Mouse (Mus musculus) forebrain, embryonic 14.5 days (tissue): ENCODE data around the gene Epha3. TPM values are rescaled to one million over a fixed set of nuclear protein-coding genes. Genes with fewer than 3 reads are reported as not detected.
A peak's percentile ranks its signal among the peaks of the same experiment; 100 is the strongest.

Experiments used
- ATAC-seq: fragments of 200-750 bp; cut with Nextera tagmentation; 2 replicates; pipeline ENCODE4 v1.8.0; 2017; ENCODE audit warnings: mild to moderate bottlenecking, moderate library complexity
- DNase-seq: peaks from one replicate; pipeline ENCODE4 v3.0.0-alpha.2; 2015; ENCODE audit warnings: low spot score
- H3K27ac ChIP-seq: fragments of 300-500 bp; sonication (generic); 2 replicates; pipeline ENCODE4 v1.5.1; 2014; ENCODE audit warnings: low read depth, mild to moderate bottlenecking, control low read depth, low read length, moderate library complexity
- H3K27me3 ChIP-seq: fragments of 300-500 bp; sonication (generic); replicated peaks from 2 replicates; pipeline ENCODE4 v1.6.1; 2014; ENCODE audit warnings: low read length, control low read depth, mixed read lengths; ENCODE audit not compliant: control insufficient read depth, insufficient read depth
- H3K36me3 ChIP-seq: fragments of 300-500 bp; sonication (generic); 2 replicates; pipeline ENCODE4 v1.6.1; 2014; ENCODE audit warnings: low read length, control low read depth; ENCODE audit not compliant: control insufficient read depth, insufficient read depth
- H3K4me1 ChIP-seq: fragments of 300-500 bp; sonication (generic); 2 replicates; pipeline ENCODE4 v1.6.1; 2014; ENCODE audit warnings: antibody characterized with exemption, low read length, control low read depth; ENCODE audit not compliant: control insufficient read depth, insufficient read depth
- H3K4me2 ChIP-seq: fragments of 300-500 bp; sonication (generic); 2 replicates; pipeline ENCODE4 v1.6.1; 2014; ENCODE audit warnings: mild to moderate bottlenecking, control low read depth, low read length
- H3K4me3 ChIP-seq: fragments of 300-500 bp; sonication (generic); 2 replicates; pipeline ENCODE4 v1.5.1; 2014; ENCODE audit warnings: low read depth, low read length, control low read depth
- H3K9ac ChIP-seq: fragments of 300-500 bp; sonication (generic); 2 replicates; pipeline ENCODE4 v1.6.1; 2014; ENCODE audit warnings: mild to moderate bottlenecking, low read length, control low read depth, moderate library complexity
- H3K9me3 ChIP-seq: fragments of 300-500 bp; sonication (generic); replicated peaks from 2 replicates; pipeline ENCODE4 v1.6.1; 2016; ENCODE audit warnings: low read length, control low read depth, mixed read lengths; ENCODE audit not compliant: control insufficient read depth
- WGBS: fragments of 180-500 bp; shearing (Covaris S2); extraction: QIAGEN DNeasy Blood & Tissue Kit; methylation state at CpG from one replicate; pipeline ENCODE4 v1.1.7; 2014; 5-methylcytosine and 5-hydroxymethylcytosine counted together
- polyA plus RNA-seq: library from polyadenylated mRNA; unstranded; fragments of >200 nt; fragmentation: Nextera tagmentation; extraction: Ambion mirVana; gene quantifications from 2 replicates; pipeline ENCODE4 v1.2.1, GENCODE M21; 2014

The Epha3 gene
- 68.7 and 73.0 TPM in 2 replicates for polyA plus RNA-seq

DNA sequence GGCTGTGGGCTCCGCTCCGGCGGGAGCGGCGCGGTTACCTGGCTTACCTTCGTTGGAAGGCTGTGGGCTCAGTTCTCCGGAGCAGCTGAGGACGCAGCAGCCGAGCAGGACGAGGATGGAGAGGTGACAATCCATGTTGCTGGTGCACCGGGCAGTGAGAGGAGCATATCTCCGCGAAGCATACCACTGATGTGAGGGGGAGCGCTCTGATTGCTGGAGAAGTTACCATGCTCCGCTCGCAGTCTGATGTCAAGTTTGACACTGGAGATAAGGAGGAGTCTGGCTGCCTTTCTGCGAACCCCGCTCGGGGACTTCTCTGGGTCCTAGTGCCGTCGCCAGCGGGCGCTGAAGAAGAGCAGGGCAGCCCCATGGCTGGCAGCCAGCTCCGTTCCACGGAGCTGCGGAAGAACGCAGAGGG is at the start of gene Epha3:
Gene Epha3, minus strand, starts transcription at position 263 of the 418 bp plus-strand sequence.
- peak within 1 kb of the TSS; percentile 66 for H3K9ac ChIP-seq
- no peaks in the 10 kb centered on the region for H3K4me1 ChIP-seq
- peak within 1 kb of the TSS; percentile 64 for H3K4me3 ChIP-seq
- H3K36me3 ChIP-seq, result no peaks in the 10 kb centered on the region
- peak within 1 kb of the TSS; percentile 81 for H3K27ac ChIP-seq
- ATAC-seq (peak; percentile 88), DNase-seq (peak; percentile 96)
- H3K27me3 ChIP-seq, result no peaks in the 10 kb centered on the region
- H3K9me3 ChIP-seq, result no peaks in the 10 kb centered on the region
- H3K4me2 ChIP-seq, result peak within 1 kb of the TSS; percentile 54
- WGBS, result under 1% methylated on average over 28 of the region's 28 CpGs

DNA sequence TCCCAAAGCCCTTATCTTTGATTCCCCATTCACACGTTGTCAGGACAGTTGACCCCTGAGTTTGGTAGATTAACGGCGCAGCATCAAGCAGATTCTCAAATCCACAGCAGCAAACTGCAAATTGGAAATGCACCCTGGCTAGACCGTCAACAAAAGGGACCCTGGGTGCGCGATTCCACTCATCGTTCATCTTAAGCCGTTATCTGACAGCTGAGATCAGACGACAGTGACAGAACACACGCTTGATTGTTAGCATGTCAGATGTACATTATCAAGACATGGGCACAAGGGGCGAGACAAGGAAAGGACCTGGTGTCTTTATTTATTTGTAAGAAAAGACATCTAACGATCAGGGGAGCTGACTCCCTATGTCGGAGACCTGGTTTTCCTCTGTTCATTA is 39.5 kb upstream of the Epha3 start:
- peak overlapping the region; percentile 55; the same call in 1 of the 2 replicates for H3K9ac ChIP-seq
- H3K9me3 ChIP-seq, result no peaks in the 10 kb centered on the region
- ATAC-seq (peak; percentile 81), DNase-seq (peak; percentile 73)
- no peaks in the 10 kb centered on the region for H3K4me1 ChIP-seq
- H3K27me3 ChIP-seq, result no peaks in the 10 kb centered on the region
- peak overlapping the region; percentile 3; the same call in 1 of the 2 replicates for H3K4me3 ChIP-seq
- H3K27ac ChIP-seq, result peak overlapping the region; percentile 49
- H3K36me3 ChIP-seq, result no peaks in the 10 kb centered on the region
- WGBS, result 30% methylated on average over 13 of the region's 13 CpGs
- peak overlapping the region; percentile 37 for H3K4me2 ChIP-seq

DNA sequence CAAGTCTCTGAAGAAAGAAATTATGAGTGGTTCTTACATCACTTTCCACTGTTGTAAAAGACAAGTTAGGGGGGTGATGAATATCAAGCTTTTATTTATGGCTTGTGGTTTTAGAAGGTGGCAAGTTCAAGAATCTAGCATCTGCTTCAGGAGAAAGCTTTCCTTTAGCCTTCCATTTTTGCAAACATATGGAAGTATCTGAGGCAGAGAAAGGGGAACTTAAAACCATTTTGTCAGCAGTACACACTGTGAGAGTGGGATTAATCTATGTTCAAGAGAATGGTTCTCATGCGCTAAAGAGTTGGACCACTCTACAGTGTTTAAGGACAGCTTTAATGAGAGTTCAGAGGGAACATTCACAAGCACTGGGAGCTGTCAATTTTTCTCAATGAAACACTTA is 17.2 kb upstream of the Epha3 start:
- Histone ChIP-seq H3K4me1 (no peaks in the 10 kb centered on the region), H3K36me3 (no peaks in the 10 kb centered on the region), H3K27ac (no peak overlapping the region), H3K9ac (no peak overlapping the region), H3K4me3 (no peak overlapping the region), H3K27me3 (no peaks in the 10 kb centered on the region), H3K4me2 (no peak overlapping the region), H3K9me3 (no peaks in the 10 kb centered on the region)
- ATAC-seq (no peak), DNase-seq (no peak)
- 96% methylated on average over 1 of the region's 1 CpGs for WGBS

DNA sequence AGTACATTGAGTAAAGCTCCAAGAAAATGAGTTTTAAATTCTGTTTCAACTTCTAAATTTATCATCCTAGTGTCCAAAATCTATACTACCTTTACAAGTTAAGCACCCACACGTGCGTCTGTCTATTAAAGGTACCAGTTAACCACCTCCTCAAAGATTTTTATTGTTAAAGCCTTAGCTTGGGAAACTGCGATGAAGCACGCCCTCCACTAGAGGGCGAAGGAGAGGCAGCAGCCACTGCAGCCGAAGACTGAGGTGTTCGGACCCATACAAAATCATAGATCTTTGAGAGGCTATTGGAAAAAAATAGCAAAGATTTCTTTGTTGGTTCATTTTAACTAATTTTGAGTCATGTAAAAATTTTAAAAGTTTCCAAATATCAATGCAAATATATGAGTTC is 8.3 kb upstream of the Epha3 start:
- Histone ChIP-seq H3K4me2 (no peak overlapping the region), H3K9me3 (no peaks in the 10 kb centered on the region), H3K27me3 (no peaks in the 10 kb centered on the region), H3K27ac (no peak overlapping the region), H3K4me1 (no peaks in the 10 kb centered on the region), H3K9ac (no peak overlapping the region), H3K36me3 (no peaks in the 10 kb centered on the region), H3K4me3 (no peak overlapping the region)
- DNase-seq (peak; percentile 69), ATAC-seq (peak; percentile 48; the same call in 1 of the 2 replicates)
- WGBS, result 13% methylated on average over 7 of the region's 7 CpGs

DNA sequence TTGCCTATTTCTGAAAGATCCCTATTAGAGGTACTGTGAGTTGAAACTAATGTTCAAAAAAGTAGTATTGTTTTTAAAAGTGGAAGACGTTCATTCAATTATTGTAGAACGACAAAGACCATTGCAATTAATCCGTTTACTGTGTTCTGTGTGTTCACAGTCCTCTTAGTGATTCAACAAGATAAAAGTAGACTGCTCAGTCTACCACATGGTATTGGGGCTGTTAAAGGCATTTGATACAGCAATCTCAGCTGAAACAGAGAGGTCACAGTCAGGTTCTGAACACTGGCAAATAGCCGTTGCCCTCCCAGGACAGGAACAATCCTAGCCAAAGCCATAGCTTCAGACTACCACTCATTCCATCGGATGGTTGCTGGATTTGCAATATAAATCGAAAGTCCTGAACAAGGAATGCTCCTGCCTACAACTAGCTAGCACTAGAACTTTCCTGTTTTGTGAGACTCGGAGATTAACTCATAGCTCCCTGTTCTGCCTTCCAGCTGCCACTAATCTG is 545 bp upstream of the Epha3 start:
- Histone ChIP-seq H3K4me2 (peak overlapping the region; percentile 54), H3K36me3 (no peaks in the 10 kb centered on the region), H3K27ac (peak overlapping the region; percentile 81; the same call in 1 of the 2 replicates), H3K4me1 (no peaks in the 10 kb centered on the region), H3K4me3 (peak overlapping the region; percentile 64), H3K27me3 (no peaks in the 10 kb centered on the region), H3K9me3 (no peaks in the 10 kb centered on the region), H3K9ac (peak overlapping the region; percentile 66)
- WGBS, result 31% methylated on average over 7 of the region's 7 CpGs
- DNase-seq, result no peak
- peak; percentile 35 for ATAC-seq

DNA sequence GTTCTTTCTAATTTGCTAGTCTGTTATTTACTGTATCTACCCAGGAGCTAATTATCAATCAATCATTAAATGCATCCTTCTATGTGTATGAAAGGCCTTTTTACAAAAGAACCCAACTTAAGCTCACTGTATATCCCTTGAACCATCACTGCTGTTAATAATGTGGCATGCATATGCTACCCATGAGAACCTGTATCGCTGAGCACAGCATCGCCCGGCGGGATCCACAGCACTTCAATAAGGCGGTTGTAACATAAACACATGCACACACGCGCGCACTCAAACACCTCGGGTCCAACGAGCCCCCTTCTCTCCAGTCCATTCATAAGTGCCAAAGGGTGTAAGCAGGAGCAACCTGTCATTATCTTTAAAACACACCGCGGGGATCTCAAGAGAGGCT is 794 bp downstream of the Epha3 start:
- H3K4me1 ChIP-seq, result no peaks in the 10 kb centered on the region
- peak overlapping the region; percentile 66 for H3K9ac ChIP-seq
- H3K36me3 ChIP-seq, result no peaks in the 10 kb centered on the region
- ATAC-seq, result peak; percentile 64
- WGBS, result under 1% methylated on average over 12 of the region's 12 CpGs
- H3K9me3 ChIP-seq, result no peaks in the 10 kb centered on the region
- peak overlapping the region; percentile 54 for H3K4me2 ChIP-seq
- DNase-seq, result peak; percentile 81
- peak overlapping the region; percentile 64 for H3K4me3 ChIP-seq
- H3K27ac ChIP-seq, result peak overlapping the region; percentile 62; the same call in 1 of the 2 replicates
- no peaks in the 10 kb centered on the region for H3K27me3 ChIP-seq

DNA sequence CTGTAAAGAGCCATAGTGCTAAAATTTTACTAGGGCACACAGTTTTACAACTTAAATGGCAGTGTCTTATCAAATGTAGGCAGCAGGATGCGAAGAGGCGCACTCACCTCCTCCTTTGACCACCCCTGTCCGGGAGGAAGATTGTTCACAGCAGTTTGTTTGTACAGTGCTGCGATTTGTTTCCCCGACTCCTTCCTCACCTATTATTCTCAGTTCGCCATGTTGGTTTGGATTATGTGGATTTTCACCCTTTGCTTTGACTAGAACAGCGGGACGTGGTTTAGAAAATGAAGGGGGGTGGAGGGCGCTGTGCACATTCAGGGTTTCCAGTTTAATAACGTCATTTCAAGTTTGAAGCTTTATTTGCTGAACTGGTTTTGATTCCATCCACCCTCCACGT is 6.4 kb downstream of the Epha3 start:
- Histone ChIP-seq H3K36me3 (no peaks in the 10 kb centered on the region), H3K4me2 (peak overlapping the region; percentile 69), H3K9ac (peak overlapping the region; percentile 82), H3K9me3 (no peaks in the 10 kb centered on the region), H3K27ac (peak overlapping the region; percentile 90), H3K4me1 (peaks cover 9% of the 10 kb centered on the region), H3K27me3 (no peaks in the 10 kb centered on the region), H3K4me3 (peak overlapping the region; percentile 52)
- ATAC-seq (no peak; the same call in none of the 2 replicates), DNase-seq (peak; percentile 54)
- WGBS, result 0% methylated on average over 11 of the region's 11 CpGs

DNA sequence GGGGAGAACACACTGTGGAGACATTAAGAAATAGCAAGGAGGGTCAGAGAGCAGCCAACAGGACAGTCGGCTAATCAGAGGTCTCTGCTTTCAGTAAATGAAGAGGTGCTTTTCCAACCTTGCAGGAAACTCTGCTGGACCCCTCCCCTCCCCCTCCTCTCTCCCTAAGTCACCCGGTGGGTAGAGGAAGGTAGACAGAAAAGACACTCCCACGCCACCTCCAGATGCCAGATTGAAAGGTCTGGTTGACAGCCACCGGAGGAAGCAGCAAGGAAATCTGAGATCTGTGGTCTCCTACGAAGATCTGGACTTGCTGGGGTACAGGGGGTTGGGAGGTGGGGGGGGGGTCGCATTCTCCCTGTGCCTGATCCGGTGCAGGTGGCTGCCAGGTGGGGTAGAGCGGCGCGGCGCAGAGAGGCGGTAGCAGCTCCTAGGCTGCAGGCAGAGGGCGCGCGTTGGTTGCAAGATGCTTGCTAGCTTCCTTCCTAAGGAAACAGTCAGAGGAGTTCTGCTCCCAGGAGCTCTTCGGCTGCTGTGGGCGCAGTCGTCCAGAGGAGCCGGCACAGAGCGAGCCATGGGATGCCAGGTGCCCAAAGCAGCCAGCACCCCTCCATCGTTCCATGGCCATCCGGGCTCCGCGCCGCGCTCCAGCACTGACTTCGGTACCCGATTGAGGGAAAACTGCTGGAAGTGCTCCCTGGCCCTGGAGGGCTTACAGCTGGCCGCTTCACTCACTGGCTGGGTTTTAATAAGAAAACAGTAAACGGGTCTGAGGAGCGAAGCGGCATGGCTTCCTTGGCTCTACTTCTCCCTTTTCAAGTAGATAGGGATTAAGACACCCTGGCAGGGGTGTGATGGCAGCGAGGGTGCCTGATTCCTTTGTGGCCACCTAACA is 7.1 kb downstream of the Epha3 start:
- no peaks in the 10 kb centered on the region for H3K9me3 ChIP-seq
- no peaks in the 10 kb centered on the region for H3K36me3 ChIP-seq
- H3K4me3 ChIP-seq, result peak overlapping the region; percentile 52
- H3K4me1 ChIP-seq, result peaks cover 9% of the 10 kb centered on the region
- peak; percentile 92 for DNase-seq
- peak; percentile 95 for ATAC-seq
- WGBS, result 2% methylated on average over 33 of the region's 33 CpGs
- peak overlapping the region; percentile 90 for H3K27ac ChIP-seq
- no peaks in the 10 kb centered on the region for H3K27me3 ChIP-seq
- H3K4me2 ChIP-seq, result peak overlapping the region; percentile 69
- peak overlapping the region; percentile 82 for H3K9ac ChIP-seq

DNA sequence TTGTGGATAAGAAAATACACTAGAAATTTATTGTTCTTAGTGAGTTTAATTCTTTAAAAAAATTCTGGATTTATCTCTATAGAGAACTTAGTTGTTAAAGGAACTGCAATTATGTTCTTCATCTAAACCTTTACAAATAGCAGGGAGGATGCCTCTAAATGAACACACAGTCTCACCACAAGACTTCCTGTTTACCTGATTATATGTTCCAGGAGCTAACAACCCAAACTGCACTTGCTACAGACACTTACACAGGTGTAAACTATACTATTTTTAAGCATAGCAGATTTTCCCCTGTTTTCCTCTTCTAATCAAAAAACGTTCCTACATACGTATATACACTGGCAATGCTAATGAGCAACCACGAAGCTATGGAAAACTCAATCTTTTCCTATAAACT is 13.7 kb downstream of the Epha3 start:
- H3K4me1 ChIP-seq, result no peaks in the 10 kb centered on the region
- no peaks in the 10 kb centered on the region for H3K36me3 ChIP-seq
- H3K9me3 ChIP-seq, result no peaks in the 10 kb centered on the region
- H3K27ac ChIP-seq, result no peak overlapping the region
- H3K4me2 ChIP-seq, result no peak overlapping the region
- no peak overlapping the region for H3K9ac ChIP-seq
- ATAC-seq, result no peak
- H3K27me3 ChIP-seq, result no peaks in the 10 kb centered on the region
- 88% methylated on average over 3 of the region's 3 CpGs for WGBS
- DNase-seq, result no peak
- no peak overlapping the region for H3K4me3 ChIP-seq
